31 mouse cellular contexts compared by ENCODE assay signal in the genomic region with DNA sequence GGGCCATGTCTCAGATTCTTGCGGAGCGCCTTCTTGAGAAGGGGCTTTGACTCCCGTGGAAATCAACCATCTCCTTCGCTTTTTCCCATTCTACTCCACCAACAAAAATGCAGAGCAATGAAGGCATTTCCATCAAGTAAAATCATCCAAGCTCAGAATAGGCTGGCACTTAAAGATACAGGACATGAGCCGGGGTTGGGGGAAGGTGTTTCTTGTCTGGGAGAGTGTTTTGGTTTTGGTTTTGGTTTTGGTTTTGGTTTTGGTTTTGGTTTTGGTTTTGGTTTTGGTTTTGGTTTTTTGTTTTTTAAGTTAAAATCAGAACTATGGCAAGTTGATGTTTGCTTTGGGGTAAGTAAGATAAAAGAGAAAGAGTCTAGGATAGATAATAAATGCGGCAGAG.
"Had no signal": no experiment of that assay in that cellular context is flagged by ENCODE, and none has a peak within 500 bp of the region (broad histone marks: within the 10 kb centered on the region; RNA-seq: fewer than 3 reads in every experiment).

No protein-coding gene starts in this region.

- ATAC-seq: liver, embryonic 12.5 days; liver, postnatal 0 days; lung, postnatal 0 days; midbrain, embryonic 13.5 days; midbrain, embryonic 15.5 days had no signal

- H3K4me1 ChIP-seq: limb, embryonic 12.5 days; limb, embryonic 13.5 days; limb, embryonic 15.5 days; liver, embryonic 12.5 days; liver, embryonic 13.5 days; liver, embryonic 15.5 days; lung, embryonic 15.5 days; megakaryocyte, embryonic 14.5 days; midbrain, embryonic 12.5 days; midbrain, embryonic 13.5 days; midbrain, embryonic 15.5 days; neural tube, embryonic 12.5 days; neural tube, embryonic 13.5 days had no signal

- DNase-seq: liver; liver, embryonic 13.5 days; liver, postnatal 0 days; lung, adult 18-20 months; lung, adult 2 months; lung, embryonic 14.5 days; lung, postnatal 10 days; lung, postnatal 14 days; lung, postnatal 36 days; lung, postnatal 4 days; midbrain, embryonic 14.5 days had no signal

- H3K9me3 ChIP-seq: limb, embryonic 10.5 days; limb, embryonic 12.5 days; limb, embryonic 13.5 days; limb, embryonic 15.5 days; liver, embryonic 12.5 days; liver, embryonic 15.5 days; lung, embryonic 15.5 days; midbrain, embryonic 10.5 days; midbrain, embryonic 12.5 days; midbrain, embryonic 13.5 days; midbrain, embryonic 15.5 days; neural tube, embryonic 12.5 days; neural tube, embryonic 13.5 days had no signal

- H3K4me3 ChIP-seq: limb, embryonic 10.5 days; limb, embryonic 12.5 days; limb, embryonic 13.5 days; limb, embryonic 15.5 days; liver, embryonic 12.5 days; liver, embryonic 13.5 days; liver, embryonic 15.5 days; lung, embryonic 15.5 days; megakaryocyte, embryonic 14.5 days; midbrain, embryonic 10.5 days; midbrain, embryonic 12.5 days; midbrain, embryonic 13.5 days; midbrain, embryonic 15.5 days; myocyte; neural tube, embryonic 12.5 days; neural tube, embryonic 13.5 days had no signal

- H3K36me3 ChIP-seq: limb, embryonic 10.5 days; limb, embryonic 12.5 days; limb, embryonic 13.5 days; limb, embryonic 15.5 days; liver, embryonic 12.5 days; liver, embryonic 13.5 days; liver, embryonic 15.5 days; lung, embryonic 15.5 days; midbrain, embryonic 10.5 days; midbrain, embryonic 12.5 days; midbrain, embryonic 13.5 days; midbrain, embryonic 15.5 days; neural tube, embryonic 12.5 days; neural tube, embryonic 13.5 days had no signal

- H3K27me3 ChIP-seq: limb, embryonic 13.5 days; limb, embryonic 15.5 days; liver, embryonic 12.5 days; liver, embryonic 13.5 days; liver, embryonic 15.5 days; lung, embryonic 15.5 days; megakaryocyte, embryonic 14.5 days; midbrain, embryonic 12.5 days; midbrain, embryonic 13.5 days; midbrain, embryonic 15.5 days; neural tube, embryonic 12.5 days; neural tube, embryonic 13.5 days had no signal

- H3K9ac ChIP-seq: limb, embryonic 12.5 days; limb, embryonic 13.5 days; limb, embryonic 15.5 days; liver, embryonic 12.5 days; liver, embryonic 13.5 days; liver, embryonic 14.5 days; liver, embryonic 15.5 days; liver, postnatal 0 days; lung, embryonic 14.5 days; lung, embryonic 15.5 days; midbrain, embryonic 12.5 days; midbrain, embryonic 13.5 days; midbrain, embryonic 15.5 days; neural tube, embryonic 12.5 days; neural tube, embryonic 13.5 days had no signal

- H3K4me2 ChIP-seq: limb, embryonic 12.5 days; limb, embryonic 13.5 days; limb, embryonic 15.5 days; liver, embryonic 11.5 days; liver, embryonic 12.5 days; liver, embryonic 13.5 days; liver, embryonic 15.5 days; lung, embryonic 14.5 days; lung, embryonic 15.5 days; midbrain, embryonic 11.5 days; midbrain, embryonic 12.5 days; midbrain, embryonic 13.5 days; midbrain, embryonic 15.5 days; neural tube, embryonic 12.5 days; neural tube, embryonic 13.5 days had no signal

- H3K27ac ChIP-seq: limb, embryonic 10.5 days; limb, embryonic 12.5 days; limb, embryonic 13.5 days; limb, embryonic 15.5 days; liver, embryonic 12.5 days; liver, embryonic 13.5 days; liver, embryonic 14.5 days; liver, embryonic 15.5 days; lung, embryonic 15.5 days; macrophage; midbrain, embryonic 10.5 days; midbrain, embryonic 12.5 days; midbrain, embryonic 13.5 days; midbrain, embryonic 15.5 days; neural tube, embryonic 12.5 days; neural tube, embryonic 13.5 days had no signal
